ENCODE assay signal across 29 mouse cellular contexts in the genomic region with DNA sequence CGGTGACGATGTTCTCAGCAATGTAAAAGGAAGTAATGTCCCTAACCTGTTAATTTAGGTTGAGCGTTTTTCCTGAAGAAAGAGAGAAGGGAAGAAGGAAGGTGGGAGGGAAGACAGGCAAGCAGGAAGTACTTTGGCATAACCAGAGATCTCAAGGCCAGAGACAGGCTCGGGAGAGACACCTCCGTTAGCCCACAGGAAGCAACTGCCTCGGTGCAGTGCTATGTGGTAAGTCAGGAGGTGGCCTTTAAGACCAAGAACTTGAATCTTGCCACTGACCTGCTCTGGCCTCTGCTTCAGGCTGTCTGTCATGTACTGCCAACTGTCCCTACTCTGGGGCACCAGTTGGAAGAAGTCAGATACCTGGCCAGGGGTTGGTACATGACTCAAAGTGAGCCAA. TPM values are rescaled to one million over a fixed set of nuclear protein-coding genes. Genes with fewer than 3 reads are reported as not detected.
DNase-seq lines count a peak whose midpoint lies in the region; ATAC-seq lines count a peak whose summit lies in the region.
"Had no signal": no experiment of that assay in that cellular context is flagged by ENCODE, and none has a peak within 500 bp of the region (broad histone marks: within the 10 kb centered on the region; RNA-seq: fewer than 3 reads in every experiment).

No protein-coding gene starts in this region.

- WGBS in hindbrain, embryonic 10.5 days = 81% methylated on average over 6 of the region's 6 CpGs
- 84% methylated on average over 6 of the region's 6 CpGs for WGBS in hindbrain, embryonic 16.5 days

- no peak for DNase-seq in hindbrain, embryonic 10.5 days (ENCODE audit: low spot score)
- DNase-seq in kidney, postnatal 14 days = no peak
- no peak for DNase-seq in heart, postnatal 4 days
- DNase-seq: adrenal gland, adult 2 months; adrenal gland, postnatal 14 days; cerebellum, adult 11-12 months; cerebellum, adult 8-10 months; cerebellum, postnatal 10 days; cerebellum, postnatal 36 days; gastrocnemius, postnatal 10 days; gastrocnemius, postnatal 36 days; heart, adult 11 months; heart, postnatal 10 days; heart, postnatal 36 days; kidney, adult 11 months had no signal

- peaks cover 54% of the 10 kb centered on the region for H3K4me1 ChIP-seq in hindbrain, embryonic 10.5 days (replicated peaks)
- H3K4me1 ChIP-seq in hindbrain, embryonic 16.5 days (ENCODE audit: control insufficient read depth, insufficient read depth, low read depth, low read length) = peaks cover 10% of the 10 kb centered on the region

- H3K4me3 ChIP-seq in hindbrain, embryonic 10.5 days = no peak overlapping the region
- no peak overlapping the region for H3K4me3 ChIP-seq in hindbrain, embryonic 16.5 days (ENCODE audit: low read length)
- H3K4me3 ChIP-seq: embryonic facial prominence, embryonic 12.5 days; embryonic facial prominence, embryonic 15.5 days; forebrain, embryonic 13.5 days; heart, embryonic 12.5 days; heart, embryonic 15.5 days; hindbrain, embryonic 12.5 days; hindbrain, embryonic 15.5 days; intestine, embryonic 15.5 days had no signal

- H3K9me3 ChIP-seq in hindbrain, embryonic 10.5 days = no peaks in the 10 kb centered on the region
- no peaks in the 10 kb centered on the region for H3K9me3 ChIP-seq in hindbrain, embryonic 16.5 days (ENCODE audit: control insufficient read depth, low read length)
- H3K9me3 ChIP-seq: embryonic facial prominence, embryonic 12.5 days; embryonic facial prominence, embryonic 15.5 days; forebrain, embryonic 13.5 days; heart, embryonic 12.5 days; heart, embryonic 15.5 days; hindbrain, embryonic 12.5 days; hindbrain, embryonic 15.5 days; intestine, embryonic 15.5 days had no signal

- H3K4me2 ChIP-seq in hindbrain, embryonic 16.5 days (ENCODE audit: low read length) = no peak overlapping the region
- H3K4me2 ChIP-seq: embryonic facial prominence, embryonic 12.5 days; embryonic facial prominence, embryonic 15.5 days; forebrain, embryonic 13.5 days; heart, embryonic 12.5 days; heart, embryonic 15.5 days; hindbrain, embryonic 12.5 days; hindbrain, embryonic 15.5 days; intestine, embryonic 15.5 days had no signal

- peak overlapping the region; percentile 83 for H3K27ac ChIP-seq in hindbrain, embryonic 10.5 days
- H3K27ac ChIP-seq in hindbrain, embryonic 16.5 days (ENCODE audit: low read depth, low read length) = no peak overlapping the region
- H3K27ac ChIP-seq: embryonic facial prominence, embryonic 15.5 days; forebrain, embryonic 13.5 days; heart, embryonic 15.5 days; hindbrain, embryonic 15.5 days; intestine, embryonic 15.5 days had no signal

- peaks cover 12% of the 10 kb centered on the region for H3K36me3 ChIP-seq in hindbrain, embryonic 10.5 days
- H3K36me3 ChIP-seq in hindbrain, embryonic 16.5 days (ENCODE audit: control insufficient read depth, insufficient read depth, low read length) = no peaks in the 10 kb centered on the region
- H3K36me3 ChIP-seq: embryonic facial prominence, embryonic 15.5 days; heart, embryonic 12.5 days; heart, embryonic 15.5 days; hindbrain, embryonic 12.5 days; hindbrain, embryonic 15.5 days; intestine, embryonic 15.5 days had no signal

- peaks cover 48% of the 10 kb centered on the region for H3K27me3 ChIP-seq in hindbrain, embryonic 10.5 days (ENCODE audit: insufficient read depth, poor library complexity, severe bottlenecking)
- no peaks in the 10 kb centered on the region; the same call in 1 of the 2 replicates for H3K27me3 ChIP-seq in hindbrain, embryonic 16.5 days (replicated peaks; ENCODE audit: control insufficient read depth, insufficient read depth, low read length)
- H3K27me3 ChIP-seq: embryonic facial prominence, embryonic 12.5 days; embryonic facial prominence, embryonic 15.5 days; intestine, embryonic 15.5 days had no signal

- no peak for ATAC-seq in hindbrain, embryonic 16.5 days
- ATAC-seq in common myeloid progenitor, adult 5-6 weeks (replicated peaks; ENCODE audit: low read depth, poor library complexity, severe bottlenecking) = peak; percentile 59
- ATAC-seq in megakaryocyte, adult 5-6 weeks (ENCODE audit: poor library complexity, severe bottlenecking) = peak; percentile 22; the same call in 1 of the 2 replicates
- ATAC-seq: CD4-positive, CD25-positive, alpha-beta regulatory T cell, adult 4 months; forebrain, embryonic 13.5 days; forebrain, embryonic 16.5 days; intestine, embryonic 15.5 days had no signal

- no peak overlapping the region for H3K9ac ChIP-seq in hindbrain, embryonic 16.5 days (ENCODE audit: low read depth, low read length)
- H3K9ac ChIP-seq: embryonic facial prominence, embryonic 12.5 days; embryonic facial prominence, embryonic 15.5 days; forebrain, embryonic 13.5 days; heart, embryonic 12.5 days; heart, embryonic 15.5 days; hindbrain, embryonic 12.5 days; hindbrain, embryonic 15.5 days; intestine, embryonic 15.5 days had no signal

RNA-seq across cellular contexts. Expression of a gene that starts 24.8 kb away (rescaled TPM):
- 21.1 and 26.2 TPM in 2 replicates for polyA plus RNA-seq in hindbrain, embryonic 10.5 days (2016; fragmentation: Nextera tagmentation; extraction: Ambion mirVana)
- polyA plus RNA-seq in hindbrain, embryonic 16.5 days (2015; fragmentation: Nextera tagmentation; extraction: Ambion mirVana) = 37.4 and 48.4 TPM in 2 replicates
- total RNA-seq in common myeloid progenitor, adult 5-6 weeks (2017) = not detected in 2 replicates
- not detected in 2 replicates for total RNA-seq in megakaryocyte, adult 5-6 weeks (2015)
- total RNA-seq in megakaryocyte, adult 5-6 weeks (2017) = not detected in 2 replicates
- total RNA-seq in heart, postnatal 4 days (2021) = 1 to 10 TPM; 2.1 to 2.3 TPM
- total RNA-seq: MEL had no signal
